Mouse (Mus musculus) cortical plate, adult 2 months (tissue): ENCODE data around the gene Kdelr1.

ENCODE experiments used
- CTCF ChIP-seq: fragments of 200-500 bp; IDR thresholded peaks from 2 replicates; pipeline ENCODE4 v1.5.1; 2011; ENCODE audit warnings: mild to moderate bottlenecking, control low read depth, low read length; ENCODE audit not compliant: insufficient read depth; ENCODE audit errors: extremely low read depth
- POLR2A ChIP-seq: fragments of 200-500 bp; IDR thresholded peaks from 2 replicates; pipeline ENCODE4 v1.6.1; 2011; ENCODE audit warnings: mild to moderate bottlenecking, low read length, control low read depth; ENCODE audit not compliant: insufficient read depth; ENCODE audit errors: extremely low read depth

DNA sequence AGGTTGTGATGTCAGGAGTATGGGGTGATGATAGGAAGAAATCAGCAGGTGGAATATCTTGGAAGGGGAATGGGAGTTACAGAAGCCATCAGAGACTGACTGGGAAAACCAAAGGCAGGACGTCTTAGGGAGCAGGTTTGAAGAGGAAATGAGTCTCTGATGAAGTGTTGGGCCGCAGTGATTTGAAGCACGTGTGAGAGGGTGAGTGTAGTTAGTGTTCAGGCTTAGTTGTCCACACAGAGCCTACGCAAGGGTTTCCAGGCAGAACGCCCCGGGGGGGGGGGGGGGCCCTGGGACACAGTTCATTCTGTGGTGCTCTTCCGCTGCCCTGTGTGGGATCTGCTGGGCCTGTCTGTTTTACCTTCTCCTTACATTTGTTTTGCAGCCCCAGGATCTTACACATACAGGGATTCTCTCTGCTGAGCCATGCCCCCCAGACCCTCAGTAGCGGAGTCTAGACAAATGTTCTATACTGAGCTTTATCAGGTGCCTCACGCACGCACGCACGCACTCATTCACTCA, 30.0 kb downstream of the Kdelr1 start:
- no peak for TF ChIP-seq CTCF
- no peak for TF ChIP-seq POLR2A
